ENCODE assay signal across 18 mouse cellular contexts in genomic region chr10:60659450-60660020, GRCm38 (mm10).
"Had no signal": no experiment of that assay in that cellular context is flagged by ENCODE, and none has a peak within 500 bp of the region (broad histone marks: within the 10 kb centered on the region; RNA-seq: fewer than 3 reads in every experiment).

No protein-coding gene starts in this region.

- ATAC-seq: liver, embryonic 12.5 days; midbrain, embryonic 13.5 days had no signal

- H3K36me3 ChIP-seq: limb, embryonic 15.5 days; liver, embryonic 12.5 days; midbrain, embryonic 13.5 days; neural tube, embryonic 15.5 days had no signal

- H3K4me2 ChIP-seq: limb, embryonic 15.5 days; liver, embryonic 12.5 days; lung, embryonic 14.5 days; midbrain, embryonic 13.5 days; neural tube, embryonic 15.5 days had no signal

- H3K27ac ChIP-seq: kidney, postnatal 0 days; layer of hippocampus, adult 2 months; limb, embryonic 15.5 days; liver, embryonic 12.5 days; macrophage; midbrain, embryonic 13.5 days; neural tube, embryonic 15.5 days had no signal

- H3K9me3 ChIP-seq: limb, embryonic 15.5 days; liver, embryonic 12.5 days; midbrain, embryonic 13.5 days; neural tube, embryonic 15.5 days had no signal

- H3K4me1 ChIP-seq: limb, embryonic 15.5 days; liver, embryonic 12.5 days; neural tube, embryonic 15.5 days had no signal

- H3K27me3 ChIP-seq: limb, embryonic 15.5 days; liver, embryonic 12.5 days; midbrain, embryonic 13.5 days had no signal

- H3K9ac ChIP-seq: limb, embryonic 15.5 days; liver, embryonic 12.5 days; lung, embryonic 14.5 days; midbrain, embryonic 13.5 days; neural tube, embryonic 15.5 days had no signal

- H3K4me3 ChIP-seq: layer of hippocampus, adult 2 months; limb, embryonic 15.5 days; liver, embryonic 12.5 days; megakaryocyte, embryonic 14.5 days; midbrain, embryonic 13.5 days; myocyte; neural tube, embryonic 15.5 days had no signal

- DNase-seq: kidney, adult 9 months; kidney, postnatal 36 days; left cerebral cortex, postnatal 4 days; lung, embryonic 14.5 days; lung, postnatal 10 days; right cerebral cortex, adult 18-20 months; right cerebral cortex, postnatal 25 days; thymus, adult 18-20 months; thymus, postnatal 14 days had no signal
